Mouse (Mus musculus) kidney, postnatal 0 days (tissue): ENCODE data around the gene Srsf3. TPM values are rescaled to one million over a fixed set of nuclear protein-coding genes. Genes with fewer than 3 reads are reported as not detected.

ENCODE experiments used
- ATAC-seq: fragments of 200-750 bp; cut with Nextera tagmentation; replicated peaks from 2 replicates; pipeline ENCODE4 v1.8.0; 2017; ENCODE audit warnings: low read depth, moderate number of reproducible peaks, moderate TSS enrichment, moderate library complexity; ENCODE audit not compliant: low FRiP score
- DNase-seq: peaks from one replicate; pipeline ENCODE4 v3.0.0-alpha.2; 2016; ENCODE audit warnings: low spot score
- H3K27ac ChIP-seq: fragments of 300-500 bp; sonication (generic); 2 replicates; pipeline ENCODE4 v1.5.1; 2014; ENCODE audit warnings: mild to moderate bottlenecking
- H3K27me3 ChIP-seq: fragments of 300-500 bp; sonication (generic); 2 replicates; pipeline ENCODE4 v1.6.1; 2014; ENCODE audit warnings: low read length, mixed read lengths; ENCODE audit not compliant: insufficient read depth
- H3K36me3 ChIP-seq: fragments of 300-500 bp; sonication (generic); 2 replicates; pipeline ENCODE4 v1.6.1; 2014; ENCODE audit warnings: low read length, mixed read lengths; ENCODE audit not compliant: insufficient read depth
- H3K4me1 ChIP-seq: fragments of 300-500 bp; sonication (generic); replicated peaks from 2 replicates; pipeline ENCODE4 v1.6.1; 2014; ENCODE audit warnings: antibody characterized with exemption, low read length, mixed read lengths; ENCODE audit not compliant: insufficient read depth
- H3K4me2 ChIP-seq: fragments of 300-500 bp; sonication (generic); 2 replicates; pipeline ENCODE4 v1.6.1; 2014; ENCODE audit warnings: mild to moderate bottlenecking, low read length, moderate library complexity, mixed read lengths
- H3K4me3 ChIP-seq: fragments of 300-500 bp; sonication (generic); replicated peaks from 2 replicates; pipeline ENCODE4 v1.5.1; 2014; ENCODE audit warnings: low read depth, low read length
- H3K9ac ChIP-seq: fragments of 300-500 bp; sonication (generic); 2 replicates; pipeline ENCODE4 v1.6.1; 2014; ENCODE audit warnings: low read depth, low read length
- H3K9me3 ChIP-seq: fragments of 300-500 bp; sonication (generic); replicated peaks from 2 replicates; pipeline ENCODE4 v1.6.1; 2016; ENCODE audit warnings: low read length, inconsistent platforms, mixed read lengths
- CTCF ChIP-seq: IDR thresholded peaks from 2 replicates; pipeline ENCODE4 v1.5.1; 2016; ENCODE audit warnings: antibody characterized with exemption, low read depth, mild to moderate bottlenecking, moderate library complexity
- WGBS: fragments of 180-500 bp; shearing (Covaris S2); extraction: QIAGEN DNeasy Blood & Tissue Kit; methylation state at CpG from one replicate; pipeline ENCODE4 v1.1.7; 2014; 5-methylcytosine and 5-hydroxymethylcytosine counted together
- polyA plus RNA-seq: library from polyadenylated mRNA; unstranded; fragments of >200 nt; fragmentation: Nextera tagmentation; extraction: Ambion mirVana; gene quantifications from 2 replicates; pipeline ENCODE4 v1.2.1, GENCODE M21; 2015

Srsf3 gene
- polyA plus RNA-seq, 1 experiment from 2014 or later = 456 TPM

- no peaks in the 10 kb centered on the region for H3K4me1 ChIP-seq
- no peak overlapping the region for H3K4me2 ChIP-seq
- H3K9ac ChIP-seq = no peak overlapping the region
- H3K4me3 ChIP-seq = no peak overlapping the region
- H3K36me3 ChIP-seq = no peaks in the 10 kb centered on the region
- H3K27me3 ChIP-seq = no peaks in the 10 kb centered on the region
- DNase-seq (peak; percentile 70), ATAC-seq (no peak; the same call in 1 of the 2 replicates)
- H3K27ac ChIP-seq = 0 out of 2 replicates have a peak overlapping the region, but pooled peaks have one; percentile 36
- TF ChIP-seq CTCF = no peak
- no peaks in the 10 kb centered on the region for H3K9me3 ChIP-seq
These were observed 18.2 kb upstream of the Srsf3 start for GRCm38 (mm10) chr17:29014235-29014634.

- H3K9me3 ChIP-seq = no peaks in the 10 kb centered on the region
- ATAC-seq = no peak
- H3K4me2 ChIP-seq = no peak overlapping the region
- no peak overlapping the region for H3K9ac ChIP-seq
- no peak overlapping the region for H3K4me3 ChIP-seq
- H3K4me1 ChIP-seq = no peaks in the 10 kb centered on the region
- peak; percentile 77 for DNase-seq
- peak; percentile 73 for TF ChIP-seq CTCF
- no peak overlapping the region for H3K27ac ChIP-seq
- no peaks in the 10 kb centered on the region for H3K27me3 ChIP-seq
- 22% methylated on average over 2 of the region's 2 CpGs for WGBS
- H3K36me3 ChIP-seq = no peaks in the 10 kb centered on the region
These were observed 16.8 kb upstream of the Srsf3 start for GRCm38 (mm10) chr17:29015638-29016037.

- no peaks in the 10 kb centered on the region for H3K36me3 ChIP-seq
- H3K27ac ChIP-seq = no peak overlapping the region
- H3K4me1 ChIP-seq = no peaks in the 10 kb centered on the region
These were observed 15.7 kb upstream of the Srsf3 start for GRCm38 (mm10) chr17:29016705-29017104.

GRCm38 (mm10) chr17:29018292-29018984 lies 14.0 kb upstream of the Srsf3 start:
- Histone ChIP-seq H3K36me3 (no peaks in the 10 kb centered on the region), H3K4me3 (no peak overlapping the region), H3K27ac (no peak overlapping the region), H3K4me2 (no peak overlapping the region), H3K9ac (no peak overlapping the region), H3K9me3 (no peaks in the 10 kb centered on the region), H3K4me1 (no peaks in the 10 kb centered on the region), H3K27me3 (no peaks in the 10 kb centered on the region)
- ATAC-seq = no peak
- peak; percentile 38 for DNase-seq
- peak; percentile 63 for TF ChIP-seq CTCF
- WGBS = 56% methylated on average over 11 of the region's 11 CpGs

More at GRCm38 (mm10) chr17:29016705-29017104, 15.7 kb upstream of the Srsf3 start:
- no peak for TF ChIP-seq CTCF
- H3K27me3 ChIP-seq = no peaks in the 10 kb centered on the region
- 85% methylated on average over 4 of the region's 4 CpGs for WGBS
- H3K4me2 ChIP-seq = no peak overlapping the region
- no peak overlapping the region for H3K4me3 ChIP-seq
- no peaks in the 10 kb centered on the region for H3K9me3 ChIP-seq
- no peak overlapping the region for H3K9ac ChIP-seq
- ATAC-seq (no peak), DNase-seq (no peak)

GRCm38 (mm10) chr17:29019391-29019790 lies 13.0 kb upstream of the Srsf3 start:
- Histone ChIP-seq H3K27me3 (no peaks in the 10 kb centered on the region), H3K4me2 (no peak overlapping the region), H3K9ac (no peak overlapping the region), H3K4me1 (0 out of 2 replicates have a peak, but pooled peaks cover 2% of the 10 kb centered on the region), H3K27ac (no peak overlapping the region), H3K36me3 (no peaks in the 10 kb centered on the region), H3K4me3 (no peak overlapping the region), H3K9me3 (no peaks in the 10 kb centered on the region)
- ATAC-seq = no peak
- no peak for DNase-seq
- no peak for TF ChIP-seq CTCF
- 61% methylated on average over 7 of the region's 7 CpGs for WGBS

- H3K9ac ChIP-seq = no peak overlapping the region
- ATAC-seq (no peak), DNase-seq (peak; percentile 74)
- H3K27me3 ChIP-seq = no peaks in the 10 kb centered on the region
- 0 out of 2 replicates have a peak, but pooled peaks cover 6% of the 10 kb centered on the region for H3K4me1 ChIP-seq
- H3K36me3 ChIP-seq = no peaks in the 10 kb centered on the region
- no peak overlapping the region for H3K4me2 ChIP-seq
- peak; percentile 74 for TF ChIP-seq CTCF
- H3K4me3 ChIP-seq = no peak overlapping the region
- no peaks in the 10 kb centered on the region for H3K9me3 ChIP-seq
- H3K27ac ChIP-seq = no peak overlapping the region
These were observed 12.0 kb upstream of the Srsf3 start for GRCm38 (mm10) chr17:29020444-29020843.
